Mouse (Mus musculus) liver, embryonic 14.5 days (tissue): ENCODE measurements around the gene Gm30083. TPM values are rescaled to one million over a fixed set of nuclear protein-coding genes. Genes with fewer than 3 reads are reported as not detected.

Source experiments
- ATAC-seq: fragments of 200-750 bp; cut with Nextera tagmentation; 2 replicates; pipeline ENCODE4 v1.8.0; 2017; ENCODE audit warnings: moderate number of reproducible peaks, mild to moderate bottlenecking, moderate library complexity; ENCODE audit not compliant: insufficient read depth
- DNase-seq, 3 experiments: peaks; one replicate each; pipeline ENCODE4 v3.0.0-alpha.2; 2012 to 2013; ENCODE audit warnings: low read depth in 3 of 3, low spot score in 3 of 3
- H3K27ac ChIP-seq: fragments of 300-500 bp; sonication (generic); 2 replicates; pipeline ENCODE4 v1.5.1; 2014; ENCODE audit warnings: moderate library complexity, mild to moderate bottlenecking, control low read depth, inconsistent platforms
- H3K27me3 ChIP-seq: fragments of 300-500 bp; sonication (generic); 2 replicates; pipeline ENCODE4 v1.6.1; 2014; ENCODE audit warnings: mild to moderate bottlenecking, low read length, moderate library complexity; ENCODE audit not compliant: control insufficient read depth, insufficient read depth
- H3K36me3 ChIP-seq: fragments of 300-500 bp; sonication (generic); replicated peaks from 2 replicates; pipeline ENCODE4 v1.6.1; 2014; ENCODE audit warnings: low read depth; ENCODE audit not compliant: control insufficient read depth, insufficient read depth
- H3K4me1 ChIP-seq, 2 experiments: fragments of 200-500 bp in 1 of 2; fragments of 300-500 bp in 1 of 2; sonication (generic) in 1 of 2; replicated peaks; 2 replicates each; pipeline ENCODE4 v1.6.1; 2012 to 2014; ENCODE audit warnings: antibody characterized with exemption in 1 of 2, inconsistent platforms in 1 of 2, low read length in 1 of 2; ENCODE audit not compliant: control insufficient read depth in 2 of 2, insufficient read depth in 2 of 2
- H3K4me2 ChIP-seq: fragments of 300-500 bp; sonication (generic); 2 replicates; pipeline ENCODE4 v1.6.1; 2014; ENCODE audit warnings: low read depth, mild to moderate bottlenecking, control low read depth, moderate library complexity
- H3K4me3 ChIP-seq, 2 experiments: fragments of 200-500 bp in 1 of 2; fragments of 300-500 bp in 1 of 2; sonication (generic) in 1 of 2; 2 replicates each; pipeline ENCODE4 v1.5.1; 2012 to 2014; ENCODE audit warnings: low read depth in 2 of 2, low read length in 2 of 2, mild to moderate bottlenecking in 2 of 2, control low read depth in 1 of 2, inconsistent platforms in 1 of 2, moderate library complexity in 1 of 2; ENCODE audit not compliant: insufficient read depth in 1 of 2
- H3K9ac ChIP-seq: fragments of 300-500 bp; sonication (generic); replicated peaks from 2 replicates; pipeline ENCODE4 v1.6.1; 2014; ENCODE audit warnings: mild to moderate bottlenecking, control low read depth, moderate library complexity
- H3K9me3 ChIP-seq: fragments of 300-500 bp; sonication (generic); 2 replicates; pipeline ENCODE4 v1.6.1; 2016; ENCODE audit warnings: low read length, mixed read lengths; ENCODE audit not compliant: control insufficient read depth
- CTCF ChIP-seq: IDR thresholded peaks from 2 replicates; pipeline ENCODE4 v1.5.1; 2016; ENCODE audit warnings: antibody characterized with exemption, low read depth, control low read depth
- EP300 ChIP-seq: IDR thresholded peaks from 2 replicates; pipeline ENCODE4 v1.6.1; 2016; ENCODE audit warnings: antibody characterized with exemption, low read depth
- WGBS: fragments of 180-500 bp; shearing (Covaris S2); extraction: QIAGEN DNeasy Blood & Tissue Kit; methylation state at CpG from one replicate; pipeline ENCODE4 v1.1.7; 2014; ENCODE audit not compliant: insufficient replicate concordance; 5-methylcytosine and 5-hydroxymethylcytosine counted together
- polyA plus RNA-seq, 2 experiments: library from polyadenylated mRNA; depleted of rRNA in 1 of 2; stranded (reverse) in 1 of 2; unstranded in 1 of 2; fragments of >200 nt; fragmentation: Nextera tagmentation in 1 of 2; extraction: Ambion mirVana in 1 of 2; gene quantifications; 2 replicates each; pipeline versions ENCODE4 v1.2.1 to v1.2.3; 2012 to 2014

The Gm30083 gene
- polyA plus RNA-seq, 2 experiments = not detected

GRCm38 (mm10) chr14:33965675-33966074, 49.3 kb downstream of the Gm30083 start:
- H3K9ac ChIP-seq = no peak overlapping the region
- 53% methylated on average over 7 of the region's 7 CpGs for WGBS
- H3K9me3 ChIP-seq = no peaks in the 10 kb centered on the region
- no peak overlapping the region for H3K27ac ChIP-seq
- no peak for ATAC-seq
- no peak overlapping the region for H3K4me2 ChIP-seq
- H3K36me3 ChIP-seq = no peaks in the 10 kb centered on the region
- TF ChIP-seq CTCF (peak; percentile 33; the same call in 1 of the 2 replicates), EP300 (no peak)
- H3K4me1 ChIP-seq = no peaks in the 10 kb centered on the region
- H3K27me3 ChIP-seq = no peaks in the 10 kb centered on the region
- no peak for DNase-seq
- H3K4me3 ChIP-seq = no peak overlapping the region

DNA sequence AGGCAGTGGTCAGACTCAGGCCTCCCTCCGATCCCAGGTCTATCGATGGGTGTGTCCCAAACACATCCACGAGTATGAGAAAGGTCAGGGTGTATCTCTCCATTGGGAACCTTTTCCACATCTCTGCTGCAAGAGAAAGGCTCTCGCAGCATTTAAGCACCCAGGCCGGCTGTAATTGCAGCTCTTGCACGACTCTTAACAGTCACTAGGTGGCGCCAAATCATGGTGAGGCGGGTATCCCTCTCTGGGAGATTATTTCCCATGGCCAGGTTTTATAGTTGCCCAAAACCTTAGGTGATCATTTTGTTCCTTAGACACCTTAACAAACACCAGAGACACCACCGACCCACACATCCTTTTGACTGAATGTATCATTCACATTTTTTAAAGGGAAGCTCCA, 55.6 kb downstream of the Gm30083 start:
- TF ChIP-seq CTCF (peak; percentile 77), EP300 (no peak)
- no peaks in the 10 kb centered on the region for H3K27me3 ChIP-seq
- H3K4me2 ChIP-seq = no peak overlapping the region
- H3K27ac ChIP-seq = no peak overlapping the region
- WGBS = 10% methylated on average over 9 of the region's 9 CpGs
- no peaks in the 10 kb centered on the region for H3K9me3 ChIP-seq
- ATAC-seq (no peak), DNase-seq (no peak)
- no peak overlapping the region for H3K4me3 ChIP-seq
- no peaks in the 10 kb centered on the region for H3K4me1 ChIP-seq
- H3K9ac ChIP-seq = no peak overlapping the region
- H3K36me3 ChIP-seq = no peaks in the 10 kb centered on the region

DNA sequence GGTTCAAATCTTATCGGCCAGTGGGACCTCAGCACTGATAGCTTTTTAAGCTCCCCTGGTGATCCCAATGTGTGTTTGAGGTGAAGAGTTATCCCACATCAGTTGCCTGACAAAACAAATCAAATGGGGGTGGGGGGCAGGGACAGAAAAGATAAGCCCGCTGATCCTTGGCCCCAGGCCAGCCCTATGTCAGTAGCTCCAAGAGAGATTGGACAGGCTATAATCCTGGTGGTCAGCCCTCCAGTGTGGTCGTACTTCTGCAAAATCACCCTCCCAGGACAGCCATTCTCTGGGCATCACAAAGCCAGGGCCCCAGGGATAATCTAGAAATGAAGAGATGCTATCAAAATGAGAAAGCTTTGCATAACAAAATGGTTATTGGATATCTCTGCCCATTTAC, 56.1 kb downstream of the Gm30083 start:
- ATAC-seq (no peak), DNase-seq (no peak)
- WGBS = 37% methylated on average over 3 of the region's 3 CpGs
- Histone ChIP-seq H3K4me1 (no peaks in the 10 kb centered on the region), H3K36me3 (no peaks in the 10 kb centered on the region), H3K27ac (no peak overlapping the region), H3K9ac (no peak overlapping the region), H3K4me3 (no peak overlapping the region), H3K9me3 (no peaks in the 10 kb centered on the region), H3K27me3 (no peaks in the 10 kb centered on the region), H3K4me2 (no peak overlapping the region)
- TF ChIP-seq EP300 (no peak), CTCF (no peak)

- TF ChIP-seq EP300 (no peak), CTCF (no peak)
- H3K9ac ChIP-seq = no peak overlapping the region
- H3K4me1 ChIP-seq = no peaks in the 10 kb centered on the region
- ATAC-seq = no peak
- H3K36me3 ChIP-seq = no peaks in the 10 kb centered on the region
- no peak overlapping the region for H3K4me3 ChIP-seq
- DNase-seq = no peak
- no peaks in the 10 kb centered on the region for H3K27me3 ChIP-seq
- WGBS = 54% methylated on average over 4 of the region's 4 CpGs
- no peaks in the 10 kb centered on the region for H3K9me3 ChIP-seq
- H3K27ac ChIP-seq = no peak overlapping the region
- H3K4me2 ChIP-seq = no peak overlapping the region
These were observed 56.8 kb downstream of the Gm30083 start for GRCm38 (mm10) chr14:33958186-33958585.

DNA sequence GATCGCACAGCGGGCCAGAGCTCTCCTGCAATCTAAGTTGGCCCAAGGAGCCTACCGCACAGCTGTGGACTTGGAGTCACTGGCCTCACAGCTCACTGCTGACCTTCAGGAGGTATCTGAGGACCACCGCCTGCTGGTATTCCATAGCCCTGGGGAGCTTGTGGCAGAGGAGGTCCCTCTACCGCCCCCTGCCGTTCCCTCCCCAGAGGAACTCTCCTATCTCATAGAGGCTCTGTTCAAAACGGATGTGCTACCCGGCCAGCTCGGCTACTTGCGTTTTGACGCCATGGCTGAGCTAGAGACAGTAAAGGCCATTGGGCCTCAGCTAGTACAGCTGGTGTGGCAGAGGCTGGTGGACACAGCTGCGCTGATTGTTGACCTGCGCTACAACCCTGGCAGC, 58.9 kb downstream of the Gm30083 start:
- Histone ChIP-seq H3K4me1 (no peaks in the 10 kb centered on the region), H3K36me3 (no peaks in the 10 kb centered on the region), H3K4me3 (no peak overlapping the region), H3K4me2 (no peak overlapping the region), H3K9ac (no peak overlapping the region), H3K27me3 (no peaks in the 10 kb centered on the region), H3K27ac (no peak overlapping the region), H3K9me3 (no peaks in the 10 kb centered on the region)
- 52% methylated on average over 13 of the region's 13 CpGs for WGBS
- ATAC-seq = no peak
- no peak for DNase-seq
- TF ChIP-seq CTCF = peak; percentile 24; the same call in 1 of the 2 replicates
- TF ChIP-seq EP300 = no peak
